ENCODE assay signal across 9 mouse cellular contexts in the genomic region with DNA sequence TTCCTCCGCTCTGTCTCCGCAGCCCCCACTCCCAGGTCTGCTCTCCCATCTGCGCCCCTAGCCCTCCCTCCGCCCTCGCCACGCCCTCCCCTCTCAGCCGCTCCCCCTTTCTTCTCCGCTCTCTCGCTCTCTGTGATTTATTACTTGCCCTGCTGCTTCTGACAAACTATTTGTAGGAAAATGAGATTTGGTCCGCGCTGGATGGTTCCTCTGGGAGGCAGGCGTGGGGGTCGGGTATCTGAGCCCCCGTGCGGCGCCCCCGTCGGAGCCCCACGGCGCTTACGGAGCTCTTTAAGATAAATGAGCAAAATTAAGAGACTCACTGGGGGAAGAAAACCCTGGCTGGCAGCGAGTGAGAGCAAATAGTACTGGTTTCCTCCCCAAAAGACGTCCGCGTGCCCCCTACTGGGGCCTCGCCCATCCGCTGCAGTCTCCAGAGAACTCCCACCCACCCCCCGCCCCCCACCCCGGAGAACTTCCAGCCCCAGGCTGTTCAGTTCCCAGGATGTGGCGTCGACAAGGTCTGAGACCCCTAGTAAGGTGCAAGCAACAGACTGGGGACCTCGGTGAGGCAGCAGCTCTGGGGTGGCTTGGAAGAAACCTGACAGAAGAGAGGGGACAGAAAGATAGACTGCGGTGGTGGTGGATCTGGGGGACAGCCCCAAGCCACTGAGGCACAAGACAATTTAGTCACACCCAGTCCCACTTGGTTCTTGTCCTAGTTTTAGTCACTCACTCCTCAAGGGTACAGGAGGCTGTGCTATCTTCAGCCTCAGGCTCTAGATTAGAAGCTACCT. TPM values are rescaled to one million over a fixed set of nuclear protein-coding genes. Genes with fewer than 3 reads are reported as not detected.
DNase-seq lines count a peak whose midpoint lies in the region; ATAC-seq lines count a peak whose summit lies in the region.
"Had no signal": no experiment of that assay in that cellular context is flagged by ENCODE, and none has a peak within 500 bp of the region (broad histone marks: within the 10 kb centered on the region; RNA-seq: fewer than 3 reads in every experiment).

No protein-coding gene starts in this region.

- no peaks in the 10 kb centered on the region for H3K9me3 ChIP-seq in heart, embryonic 10.5 days
- no peaks in the 10 kb centered on the region for H3K9me3 ChIP-seq in heart, embryonic 15.5 days (replicated peaks)
- no peaks in the 10 kb centered on the region for H3K9me3 ChIP-seq in midbrain, embryonic 15.5 days
- H3K9me3 ChIP-seq: G1E had no signal

- peak overlapping the region; percentile 60 for H3K9ac ChIP-seq in heart, embryonic 15.5 days
- H3K9ac ChIP-seq in midbrain, embryonic 15.5 days: peak overlapping the region; percentile 34

- H3K4me2 ChIP-seq in heart, embryonic 15.5 days: peak overlapping the region; percentile 80
- H3K4me2 ChIP-seq in midbrain, embryonic 15.5 days: peak overlapping the region; percentile 65

- H3K27me3 ChIP-seq in heart, embryonic 10.5 days (ENCODE audit: insufficient read depth, poor library complexity, severe bottlenecking): peaks cover 4% of the 10 kb centered on the region; the same call in 1 of the 2 replicates
- no peaks in the 10 kb centered on the region for H3K27me3 ChIP-seq in heart, embryonic 15.5 days
- H3K27me3 ChIP-seq in midbrain, embryonic 15.5 days (replicated peaks): peaks cover 6% of the 10 kb centered on the region; the same call in 1 of the 2 replicates

- DNase-seq in heart, embryonic 10.5 days (ENCODE audit: low spot score): peak; percentile 77
- DNase-seq in heart, adult 8-10 months (ENCODE audit: low spot score): no peak
- DNase-seq in ZHBTc4 (ENCODE audit: low read depth, low spot score): peak; percentile 39
- DNase-seq in kidney, postnatal 25 days: peak; percentile 47 to 52
- DNase-seq in urinary bladder, postnatal 25 days (ENCODE audit: low spot score): no peak
- DNase-seq in cerebellum, adult 11 months: no peak

- H3K36me3 ChIP-seq in heart, embryonic 10.5 days: no peaks in the 10 kb centered on the region
- no peaks in the 10 kb centered on the region for H3K36me3 ChIP-seq in heart, embryonic 15.5 days
- H3K36me3 ChIP-seq in midbrain, embryonic 15.5 days (replicated peaks): no peaks in the 10 kb centered on the region
- H3K36me3 ChIP-seq: G1E had no signal

- H3K4me1 ChIP-seq in heart, embryonic 10.5 days: peaks cover 21% of the 10 kb centered on the region
- peaks cover 3% of the 10 kb centered on the region for H3K4me1 ChIP-seq in heart, embryonic 15.5 days (replicated peaks)
- peaks cover 4% of the 10 kb centered on the region; the same call in 1 of the 2 replicates for H3K4me1 ChIP-seq in midbrain, embryonic 15.5 days

- ATAC-seq in heart, embryonic 15.5 days (replicated peaks; ENCODE audit: insufficient number of reproducible peaks, insufficient read depth, low FRiP score, low read depth): peak; percentile 75
- ATAC-seq in midbrain, embryonic 15.5 days (replicated peaks): peak; percentile 88

- peak overlapping the region; percentile 76 for H3K27ac ChIP-seq in heart, embryonic 10.5 days
- no peak overlapping the region for H3K27ac ChIP-seq in heart, embryonic 15.5 days
- H3K27ac ChIP-seq in midbrain, embryonic 15.5 days: no peak overlapping the region

- WGBS in heart, embryonic 10.5 days: under 1% methylated on average over 33 of the region's 33 CpGs
- WGBS in heart, embryonic 15.5 days: 1% methylated on average over 33 of the region's 33 CpGs
- under 1% methylated on average over 33 of the region's 33 CpGs for WGBS in midbrain, embryonic 15.5 days

- peak overlapping the region; percentile 66 for H3K4me3 ChIP-seq in heart, embryonic 10.5 days
- peak overlapping the region; percentile 51 for H3K4me3 ChIP-seq in heart, embryonic 15.5 days
- peak overlapping the region; percentile 42 for H3K4me3 ChIP-seq in midbrain, embryonic 15.5 days

RNA-seq across cellular contexts. Expression of gene Pax8, which starts 46.2 kb away (rescaled TPM):
- polyA plus RNA-seq in heart, embryonic 10.5 days (2016; fragmentation: Nextera tagmentation; extraction: Ambion mirVana): 0.52 and 1.6 TPM in 2 replicates
- total RNA-seq in heart, adult 8-10 months (2022): not detected
- polyA plus RNA-seq in heart, embryonic 15.5 days (2015; fragmentation: Nextera tagmentation; extraction: Ambion mirVana): 0.19 TPM in 1 of 2 replicates, not detected in the other
- 3.3 and 3.6 TPM in 2 replicates for polyA plus RNA-seq in midbrain, embryonic 15.5 days (2015; fragmentation: Nextera tagmentation; extraction: Ambion mirVana)
- polyA plus RNA-seq: G1E had no signal

Comparison
In these comparisons a context has a peak if more than half of its experiments do, and no peak if none do; other contexts are left out.
1. DNase-seq: peak in heart, embryonic 10.5 days (single experiment), ZHBTc4 (single experiment) and kidney, postnatal 25 days (2 of 2); none in heart, adult 8-10 months (single experiment), urinary bladder, postnatal 25 days (single experiment) and cerebellum, adult 11 months (single experiment).
2. Peak in every context shown above with its lines, with median percentiles within 50 percentile points of each other: H3K4me3 ChIP-seq.